Mouse (Mus musculus) hindbrain, embryonic 12.5 days (tissue): ENCODE data around the gene Gse1. TPM values are rescaled to one million over a fixed set of nuclear protein-coding genes. Genes with fewer than 3 reads are reported as not detected.
"Not testable (repeated sequence)": the region's sequence is repeated elsewhere in the genome, so short reads cannot be mapped to it uniquely, and the experiment has no call there.

Experiments used
- ATAC-seq: fragments of 200-750 bp; cut with Nextera tagmentation; 2 replicates; pipeline ENCODE4 v1.8.0; 2017; ENCODE audit warnings: moderate TSS enrichment; ENCODE audit not compliant: low FRiP score
- H3K27ac ChIP-seq: fragments of 300-500 bp; sonication (generic); 2 replicates; pipeline ENCODE4 v1.5.1; 2016; ENCODE audit warnings: mild to moderate bottlenecking
- H3K27me3 ChIP-seq: fragments of 300-500 bp; sonication (generic); 2 replicates; pipeline ENCODE4 v1.6.1; 2016; ENCODE audit warnings: mild to moderate bottlenecking
- H3K36me3 ChIP-seq: fragments of 300-500 bp; sonication (generic); 2 replicates; pipeline ENCODE4 v1.6.1; 2016; ENCODE audit warnings: mild to moderate bottlenecking
- H3K4me1 ChIP-seq: fragments of 300-500 bp; sonication (generic); 2 replicates; pipeline ENCODE4 v1.6.1; 2016
- H3K4me2 ChIP-seq: fragments of 300-500 bp; sonication (generic); replicated peaks from 2 replicates; pipeline ENCODE4 v1.6.1; 2016; ENCODE audit warnings: mild to moderate bottlenecking
- H3K4me3 ChIP-seq: fragments of 300-500 bp; sonication (generic); 2 replicates; pipeline ENCODE4 v1.5.1; 2016; ENCODE audit warnings: mild to moderate bottlenecking
- H3K9ac ChIP-seq: fragments of 300-500 bp; sonication (generic); 2 replicates; pipeline ENCODE4 v1.6.1; 2016; ENCODE audit warnings: mild to moderate bottlenecking, moderate library complexity
- H3K9me3 ChIP-seq: fragments of 300-500 bp; sonication (generic); replicated peaks from 2 replicates; pipeline ENCODE4 v1.6.1; 2016; ENCODE audit warnings: mild to moderate bottlenecking
- WGBS: fragments of 180-500 bp; shearing (Covaris S2); methylation state at CpG from one replicate; pipeline ENCODE4 v1.1.7; 2016; 5-methylcytosine and 5-hydroxymethylcytosine counted together
- polyA plus RNA-seq: library from polyadenylated mRNA; unstranded; fragments of >200 nt; fragmentation: Nextera tagmentation; extraction: Ambion mirVana; gene quantifications from 2 replicates; pipeline ENCODE4 v1.2.1, GENCODE M21; 2016

The Gse1 gene
- polyA plus RNA-seq, 1 experiment from 2014 or later = 24.0 TPM

DNA sequence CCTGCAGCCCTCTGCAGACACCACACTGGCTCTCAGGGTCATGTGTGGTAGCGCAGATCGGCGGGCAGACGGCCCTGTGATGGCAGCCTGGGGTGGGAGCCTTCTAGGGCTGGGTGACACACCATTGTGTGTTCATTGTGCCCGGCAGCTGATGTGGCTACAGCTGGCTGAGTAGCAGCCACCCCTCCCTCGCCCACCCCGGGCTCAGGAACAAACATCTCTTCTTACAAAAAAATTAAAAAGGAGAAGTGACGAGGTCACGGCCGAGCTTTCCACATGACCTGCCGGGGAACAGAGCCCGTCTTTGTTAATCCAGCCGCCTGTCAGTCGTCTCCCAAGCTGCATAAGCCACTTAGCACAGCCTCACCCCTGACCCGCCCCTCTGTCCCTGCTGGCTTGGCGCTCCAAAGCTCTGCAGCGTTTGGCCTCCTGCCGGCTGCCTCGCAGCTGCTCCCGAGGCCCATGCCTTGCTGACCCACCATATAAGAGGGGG lies 94.7 kb downstream of the Gse1 start:
- peak overlapping the region; percentile 19; the same call in 1 of the 2 replicates for H3K4me2 ChIP-seq

GRCm38 (mm10) chr8:120324555-120324954 lies 96.3 kb downstream of the Gse1 start:
- 49% methylated on average over 3 of the region's 3 CpGs for WGBS
- Histone ChIP-seq H3K4me1 (peaks cover 43% of the 10 kb centered on the region), H3K36me3 (no peaks in the 10 kb centered on the region)

More for the DNA sequence above, 94.7 kb downstream of the Gse1 start:
- Histone ChIP-seq H3K9me3 (no peaks in the 10 kb centered on the region), H3K36me3 (no peaks in the 10 kb centered on the region), H3K4me1 (peaks cover 44% of the 10 kb centered on the region), H3K27ac (peak overlapping the region; percentile 86), H3K9ac (peak overlapping the region; percentile 43), H3K27me3 (peaks cover 10% of the 10 kb centered on the region; the same call in 1 of the 2 replicates), H3K4me3 (no peak overlapping the region)
- WGBS = 1% methylated on average over 20 of the region's 20 CpGs
- ATAC-seq = peak; percentile 73

GRCm38 (mm10) chr8:120325172-120325767 lies 97.0 kb downstream of the Gse1 start:
- Histone ChIP-seq H3K27me3 (peaks cover 8% of the 10 kb centered on the region; the same call in 1 of the 2 replicates), H3K27ac (peak overlapping the region; percentile 58), H3K9ac (no peak overlapping the region), H3K36me3 (no peaks in the 10 kb centered on the region), H3K4me2 (no peak overlapping the region), H3K4me3 (no peak overlapping the region), H3K9me3 (no peaks in the 10 kb centered on the region), H3K4me1 (peaks cover 43% of the 10 kb centered on the region)
- WGBS = 50% methylated on average over 5 of the region's 5 CpGs
- ATAC-seq = no peak

More at GRCm38 (mm10) chr8:120324555-120324954, 96.3 kb downstream of the Gse1 start:
- H3K9me3 ChIP-seq = no peaks in the 10 kb centered on the region
- peak overlapping the region; percentile 58 for H3K27ac ChIP-seq
- no peak overlapping the region for H3K4me3 ChIP-seq
- H3K9ac ChIP-seq = no peak overlapping the region; the same call in 1 of the 2 replicates
- peaks cover 8% of the 10 kb centered on the region; the same call in 1 of the 2 replicates for H3K27me3 ChIP-seq
- H3K4me2 ChIP-seq = no peak overlapping the region
- ATAC-seq = no peak

- WGBS = 37% methylated on average over 3 of the region's 3 CpGs
- peaks cover 45% of the 10 kb centered on the region for H3K4me1 ChIP-seq
Measured at GRCm38 (mm10) chr8:120327131-120327554, 98.9 kb downstream of the Gse1 start.

GRCm38 (mm10) chr8:120328361-120329022 lies 100.2 kb downstream of the Gse1 start:
- WGBS = 92% methylated on average over 13 of the region's 13 CpGs
- no peak for ATAC-seq
- Histone ChIP-seq H3K27me3 (peaks cover 12% of the 10 kb centered on the region), H3K9ac (no peak overlapping the region), H3K4me2 (no peak overlapping the region), H3K36me3 (no peaks in the 10 kb centered on the region), H3K4me3 (no peak overlapping the region), H3K9me3 (no peaks in the 10 kb centered on the region), H3K4me1 (peaks cover 37% of the 10 kb centered on the region), H3K27ac (no peak overlapping the region)

More at GRCm38 (mm10) chr8:120327131-120327554, 98.9 kb downstream of the Gse1 start:
- no peak overlapping the region for H3K4me3 ChIP-seq
- H3K9ac ChIP-seq = no peak overlapping the region
- no peaks in the 10 kb centered on the region for H3K9me3 ChIP-seq
- no peak for ATAC-seq
- H3K4me2 ChIP-seq = no peak overlapping the region
- H3K27ac ChIP-seq = no peak overlapping the region
- peaks cover 12% of the 10 kb centered on the region for H3K27me3 ChIP-seq
- H3K36me3 ChIP-seq = no peaks in the 10 kb centered on the region

- Histone ChIP-seq H3K9me3 (no peaks in the 10 kb centered on the region), H3K4me3 (no peak overlapping the region), H3K27me3 (peaks cover 12% of the 10 kb centered on the region), H3K27ac (no peak overlapping the region), H3K4me2 (no peak overlapping the region), H3K36me3 (no peaks in the 10 kb centered on the region), H3K4me1 (peaks cover 33% of the 10 kb centered on the region), H3K9ac (no peak overlapping the region)
- WGBS = 93% methylated on average over 11 of the region's 11 CpGs
- ATAC-seq = no peak
Measured at GRCm38 (mm10) chr8:120329030-120329748, 100.9 kb downstream of the Gse1 start.

DNA sequence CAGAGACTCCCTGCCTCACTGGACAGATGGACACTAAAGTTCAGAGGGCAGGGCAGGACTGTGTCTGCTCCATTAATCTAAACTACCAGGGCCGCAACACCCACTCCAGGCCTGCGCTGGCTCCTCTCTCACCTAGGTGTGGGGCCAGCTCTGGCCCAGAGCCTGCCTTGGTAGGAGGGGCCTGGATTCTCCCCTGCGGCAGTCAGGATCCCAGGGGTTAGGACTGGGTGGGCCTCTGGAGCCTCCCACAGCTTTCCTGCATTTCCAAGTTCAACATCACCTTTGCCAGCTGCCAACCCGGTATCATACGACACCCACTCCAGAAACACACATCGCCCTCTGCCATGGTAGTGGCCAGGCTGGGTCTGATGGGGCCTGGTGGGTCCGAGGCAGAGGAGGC lies 102.8 kb downstream of the Gse1 start:
- Histone ChIP-seq H3K36me3 (no peaks in the 10 kb centered on the region), H3K27me3 (peaks cover 4% of the 10 kb centered on the region; the same call in 1 of the 2 replicates), H3K4me1 (peaks cover 36% of the 10 kb centered on the region), H3K27ac (no peak overlapping the region), H3K9ac (no peak overlapping the region), H3K9me3 (no peaks in the 10 kb centered on the region), H3K4me3 (no peak overlapping the region), H3K4me2 (no peak overlapping the region)
- 82% methylated on average over 7 of the region's 7 CpGs for WGBS
- ATAC-seq = no peak

- H3K9ac ChIP-seq = no peak overlapping the region
- H3K27ac ChIP-seq = no peak overlapping the region
- no peak overlapping the region for H3K4me3 ChIP-seq
- H3K27me3 ChIP-seq = peaks cover 4% of the 10 kb centered on the region; the same call in 1 of the 2 replicates
- no peak overlapping the region for H3K4me2 ChIP-seq
- no peaks in the 10 kb centered on the region for H3K36me3 ChIP-seq
- H3K4me1 ChIP-seq = peaks cover 51% of the 10 kb centered on the region
- ATAC-seq = no peak
- no peaks in the 10 kb centered on the region for H3K9me3 ChIP-seq
- 73% methylated on average over 16 of the region's 16 CpGs for WGBS
Measured at GRCm38 (mm10) chr8:120332379-120333229, 104.3 kb downstream of the Gse1 start.

- H3K9me3 ChIP-seq = no peaks in the 10 kb centered on the region
- H3K9ac ChIP-seq = no peak overlapping the region
- H3K4me3 ChIP-seq = no peak overlapping the region
- no peak overlapping the region for H3K27ac ChIP-seq
- no peak for ATAC-seq
- peaks cover 54% of the 10 kb centered on the region for H3K4me1 ChIP-seq
- no peaks in the 10 kb centered on the region for H3K36me3 ChIP-seq
- peaks cover 4% of the 10 kb centered on the region; the same call in 1 of the 2 replicates for H3K27me3 ChIP-seq
- no peak overlapping the region for H3K4me2 ChIP-seq
- WGBS = 92% methylated on average over 4 of the region's 4 CpGs
Measured at GRCm38 (mm10) chr8:120333681-120334080, 105.4 kb downstream of the Gse1 start.

DNA sequence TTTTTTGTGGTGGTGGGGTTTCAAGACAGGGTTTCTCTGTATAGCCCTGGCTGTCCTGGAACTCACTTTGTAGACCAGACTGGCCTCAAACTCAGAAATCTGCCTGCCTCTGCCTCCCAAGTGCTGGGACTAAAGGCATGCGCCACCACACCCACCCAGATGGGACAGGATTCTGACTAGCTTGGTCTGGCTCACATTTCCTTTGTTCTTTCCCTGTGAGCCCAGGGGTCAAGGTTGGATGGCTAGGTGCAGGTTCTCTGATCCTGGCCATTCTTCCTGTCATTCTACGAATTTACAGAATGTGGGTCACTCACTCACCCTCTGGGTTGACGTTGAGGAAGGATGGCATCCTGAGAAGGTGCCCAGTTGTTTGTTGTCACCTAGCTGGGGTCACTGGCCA lies 106.0 kb downstream of the Gse1 start:
- not testable (repeated sequence) for H3K9ac ChIP-seq, H3K9me3 ChIP-seq, H3K27me3 ChIP-seq, H3K36me3 ChIP-seq, ATAC-seq, H3K4me3 ChIP-seq
- H3K4me2 ChIP-seq = 0 out of 2 replicates have a peak overlapping the region, but pooled peaks have one; percentile 11
- WGBS = 60% methylated on average over 3 of the region's 3 CpGs
- H3K4me1 ChIP-seq = peaks cover 52% of the 10 kb centered on the region
- peak overlapping the region; percentile 95 for H3K27ac ChIP-seq

GRCm38 (mm10) chr8:120334878-120335261 lies 106.6 kb downstream of the Gse1 start:
- Histone ChIP-seq H3K4me3 (no peak overlapping the region), H3K27me3 (peaks cover 4% of the 10 kb centered on the region; the same call in 1 of the 2 replicates), H3K4me2 (peak overlapping the region; percentile 39), H3K9me3 (no peaks in the 10 kb centered on the region), H3K4me1 (peaks cover 54% of the 10 kb centered on the region), H3K9ac (peak overlapping the region; percentile 2; the same call in 1 of the 2 replicates), H3K36me3 (no peaks in the 10 kb centered on the region), H3K27ac (peak overlapping the region; percentile 95)
- WGBS = 4% methylated on average over 5 of the region's 5 CpGs
- ATAC-seq = peak; percentile 38
